Mouse (Mus musculus) CD4-positive helper T cell, adult 2 months (primary cell): ENCODE data around the gene Tgtp2.

ENCODE experiments used
- DNase-seq: peaks from one replicate; pipeline ENCODE4 v3.0.0-alpha.2; 2012; ENCODE audit warnings: low read depth, missing footprints, low spot score

Gene Tgtp2

GRCm38 (mm10) chr11:49063713-49064469 is at the start of gene Tgtp2:
Gene Tgtp2, minus strand, starts transcription at chr11:49064206.
- DNase-seq, result peak; percentile 76

GRCm38 (mm10) chr11:49112624-49113219 is 48.7 kb upstream of the Tgtp2 start:
- no peak for DNase-seq

GRCm38 (mm10) chr11:49111000-49111399 is 47.0 kb upstream of the Tgtp2 start:
- DNase-seq, result no peak

GRCm38 (mm10) chr11:49108833-49109232 is 44.8 kb upstream of the Tgtp2 start:
- peak; percentile 67 for DNase-seq

- DNase-seq, result no peak
These were observed 43.9 kb upstream of the Tgtp2 start for GRCm38 (mm10) chr11:49107650-49108537.

DNA sequence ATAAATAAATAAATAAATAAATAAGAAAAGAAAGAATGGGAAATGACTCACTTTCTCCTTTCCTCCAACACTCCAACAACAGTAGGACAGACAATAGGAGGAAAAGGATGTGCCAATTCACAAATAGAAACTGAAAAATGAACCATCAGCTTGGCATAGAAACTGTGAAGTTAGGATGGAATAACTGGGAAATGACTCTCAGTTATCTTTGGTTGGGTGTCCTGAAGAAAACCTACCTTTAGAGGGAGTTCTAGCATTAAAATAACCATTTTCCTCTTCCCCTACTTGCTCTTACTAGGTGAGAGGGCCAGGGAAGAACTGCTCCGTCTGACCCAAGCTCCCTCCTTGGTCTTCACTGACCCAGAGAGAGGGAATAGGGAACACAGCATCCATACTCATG is 41.7 kb upstream of the Tgtp2 start:
- no peak for DNase-seq

DNA sequence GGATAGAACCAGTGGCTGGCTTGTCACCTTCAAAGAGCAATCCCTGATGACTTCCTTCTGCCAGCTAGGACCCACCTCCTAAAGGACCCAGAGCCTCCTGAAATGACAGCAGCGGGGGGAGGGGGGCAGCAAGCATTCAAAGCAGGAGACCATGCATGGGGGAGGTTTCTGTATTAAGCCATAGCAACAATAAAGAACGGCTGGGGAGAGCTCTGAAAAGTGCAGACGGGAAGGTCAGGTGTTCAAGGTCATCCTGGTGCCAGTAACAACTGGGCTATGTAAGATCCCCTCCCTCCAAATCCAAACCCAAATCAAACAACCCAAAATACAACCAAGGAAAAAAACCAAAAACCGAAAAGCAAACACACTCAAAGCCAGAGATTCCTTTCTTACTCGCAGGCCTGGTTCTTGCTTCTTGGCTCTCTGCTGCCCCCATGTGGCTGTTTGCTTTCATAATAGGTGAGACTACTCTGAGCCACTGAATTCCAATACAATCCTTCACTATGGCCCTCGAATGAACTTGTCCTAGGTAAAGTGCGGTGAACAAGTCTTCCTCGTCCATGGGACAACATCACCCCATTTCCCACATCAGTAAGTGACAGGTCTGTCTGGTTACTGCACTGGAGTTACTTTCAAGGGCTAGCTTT is 39.2 kb upstream of the Tgtp2 start:
- DNase-seq, result peak; percentile 85

DNA sequence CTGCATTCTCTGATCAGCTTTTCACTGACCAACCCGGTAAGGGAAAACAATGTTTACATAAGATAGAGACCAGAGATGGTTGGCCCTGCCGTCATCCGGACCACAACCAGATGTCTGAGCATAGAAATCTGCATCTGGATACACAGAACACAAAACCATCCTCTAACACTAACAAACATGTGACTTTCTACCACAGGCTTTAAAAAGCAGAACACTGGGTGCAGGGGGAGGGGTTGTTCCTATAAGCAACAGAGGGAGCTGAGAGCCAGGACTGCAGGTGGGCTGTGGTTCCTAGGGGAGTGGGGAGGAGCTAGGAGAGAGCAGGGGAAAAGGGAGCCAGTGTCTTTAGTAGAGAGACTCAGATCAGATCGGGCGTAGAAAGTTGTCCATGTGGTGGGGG is 37.5 kb upstream of the Tgtp2 start:
- DNase-seq, result peak; percentile 26

DNA sequence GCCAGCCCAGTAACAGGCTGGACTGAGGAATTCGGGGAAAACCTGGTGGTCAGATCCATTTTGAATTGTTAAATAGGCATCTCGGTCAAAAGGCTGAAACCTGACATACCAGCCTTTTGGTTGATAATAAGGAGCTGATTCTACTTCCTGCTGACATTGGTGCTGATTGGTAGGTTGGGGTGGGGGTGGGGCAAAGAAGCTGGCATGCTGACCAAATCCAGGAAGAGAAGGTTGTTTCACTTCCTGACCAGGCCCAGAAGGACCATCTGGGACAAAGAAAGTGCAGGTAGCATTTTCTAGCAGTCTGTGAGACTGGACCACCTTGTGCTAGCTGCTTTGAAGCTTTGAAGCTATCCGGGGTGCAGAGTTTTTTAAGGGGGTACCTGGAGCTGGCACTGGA is 36.4 kb upstream of the Tgtp2 start:
- DNase-seq, result peak; percentile 71

DNA sequence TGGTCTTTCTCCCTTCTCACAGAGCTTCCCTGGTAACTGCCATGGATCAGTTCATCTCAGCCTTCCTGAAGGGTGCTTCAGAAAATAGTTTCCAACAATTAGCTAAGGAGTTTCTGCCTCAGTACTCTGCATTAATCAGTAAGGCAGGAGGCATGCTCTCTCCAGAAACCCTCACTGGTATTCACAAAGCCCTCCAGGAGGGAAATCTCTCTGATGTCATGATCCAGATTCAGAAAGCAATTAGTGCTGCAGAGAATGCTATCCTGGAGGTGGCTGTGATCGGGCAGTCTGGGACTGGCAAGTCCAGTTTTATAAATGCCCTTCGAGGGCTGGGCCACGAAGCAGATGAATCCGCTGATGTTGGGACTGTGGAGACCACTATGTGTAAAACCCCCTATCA is 31.4 kb upstream of the Tgtp2 start:
- DNase-seq, result no peak

GRCm38 (mm10) chr11:49093861-49094660 is 30.1 kb upstream of the Tgtp2 start:
- DNase-seq, result peak; percentile 81

DNA sequence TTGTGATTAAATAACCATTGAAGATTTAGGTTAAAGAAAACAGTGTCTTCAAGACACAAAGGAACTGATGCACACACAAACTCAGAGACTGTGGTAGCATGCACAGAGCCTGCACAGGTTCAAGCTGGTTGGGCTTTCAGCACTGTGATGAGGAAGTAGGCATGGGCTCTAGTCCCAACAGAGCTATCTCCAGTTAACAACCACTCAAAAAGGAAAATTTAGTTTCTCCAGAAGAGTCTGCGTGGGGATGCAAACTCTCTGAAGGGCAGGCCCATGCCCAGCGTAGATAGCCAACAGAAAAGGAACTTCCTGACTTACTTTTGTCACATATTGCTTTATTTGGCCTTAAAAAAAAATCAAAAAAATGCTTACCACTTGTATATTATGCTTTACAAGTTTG is 28.8 kb upstream of the Tgtp2 start:
- peak; percentile 35 for DNase-seq

GRCm38 (mm10) chr11:49092053-49092586 is 28.1 kb upstream of the Tgtp2 start:
- DNase-seq, result no peak

- DNase-seq, result no peak
These were observed 27.2 kb upstream of the Tgtp2 start for GRCm38 (mm10) chr11:49091171-49091570.

GRCm38 (mm10) chr11:49090551-49090950 is 26.5 kb upstream of the Tgtp2 start:
- peak; percentile 60 for DNase-seq

GRCm38 (mm10) chr11:49089735-49090507 is 25.9 kb upstream of the Tgtp2 start:
- peak; percentile 55 for DNase-seq

DNA sequence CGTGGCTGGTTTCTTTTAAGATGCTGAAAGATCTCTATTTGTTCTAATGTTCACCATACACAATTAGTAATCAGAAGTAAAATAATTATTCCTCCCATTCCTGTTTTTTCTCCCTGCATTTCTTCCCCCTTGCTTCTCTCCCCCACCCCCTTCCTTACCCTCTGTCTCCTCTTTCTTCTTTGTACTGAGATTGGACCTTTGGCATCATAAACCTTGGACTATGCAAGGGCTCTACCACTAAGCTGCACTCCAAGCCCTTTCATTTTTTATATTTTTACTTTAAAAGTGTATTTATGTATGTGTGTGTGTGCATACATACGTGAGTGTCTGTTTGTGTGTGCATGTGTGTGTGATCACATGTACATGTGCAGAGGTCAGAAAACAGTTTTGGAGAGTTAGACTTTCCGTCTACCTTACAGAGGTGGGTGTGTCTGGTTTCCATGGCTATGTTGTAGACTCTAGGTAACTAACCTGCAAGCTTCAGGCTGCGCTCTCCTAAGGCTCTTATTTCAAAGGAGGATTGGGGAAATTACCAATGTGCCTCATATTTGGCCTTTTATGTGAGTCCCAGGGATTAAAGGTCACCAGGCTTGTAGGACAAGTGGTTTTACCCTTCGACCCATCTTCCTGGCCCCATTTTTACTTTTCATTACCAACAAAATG is 25.1 kb upstream of the Tgtp2 start:
- DNase-seq, result peak; percentile 52

DNA sequence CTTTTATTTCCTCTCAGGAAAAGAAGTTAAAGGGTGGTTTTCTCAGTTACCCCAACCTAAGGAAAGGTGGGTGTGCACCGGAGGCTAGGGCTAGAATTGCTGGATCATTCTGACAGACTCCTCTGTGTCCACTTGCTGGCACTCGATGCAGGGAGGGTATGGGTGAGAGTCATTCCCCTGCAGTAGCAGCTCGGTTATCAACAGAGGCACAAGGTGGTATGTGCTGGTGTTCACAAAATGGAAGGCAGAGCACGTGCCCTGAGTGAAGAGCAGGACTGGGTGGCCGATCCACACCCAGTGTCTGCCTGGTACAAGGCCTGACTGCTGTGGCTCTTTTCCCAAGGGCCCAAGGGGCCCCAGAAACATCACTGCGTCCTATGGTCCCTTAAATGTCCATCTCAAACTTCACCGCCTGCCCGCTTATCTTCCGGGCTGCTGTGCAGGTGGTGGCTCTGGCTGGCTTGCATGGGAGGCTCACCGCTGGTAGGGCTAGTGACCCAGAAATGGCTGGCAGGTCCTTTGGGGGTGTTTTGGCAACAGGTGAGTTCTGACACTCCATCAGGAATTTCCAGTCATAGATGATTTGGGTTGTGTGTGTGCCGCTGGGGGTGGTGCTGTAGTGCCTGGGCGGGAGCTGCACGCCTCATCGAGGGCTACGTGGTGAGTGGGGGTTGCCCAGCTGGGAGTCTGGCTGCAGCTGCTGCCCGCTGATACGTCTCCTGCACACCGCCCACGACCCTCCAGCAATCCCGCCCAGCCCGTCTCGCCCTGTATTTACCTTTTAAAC is 24.0 kb upstream of the Tgtp2 start:
- peak; percentile 72 for DNase-seq
